Mouse (Mus musculus): Measurements from ENCODE around the gene Slc15a2. TPM values are rescaled to one million over a fixed set of nuclear protein-coding genes. Genes with fewer than 3 reads are reported as not detected.

The Slc15a2 gene
- total RNA-seq, 1 experiment from 2014 or later = 31.8 TPM

DNA sequence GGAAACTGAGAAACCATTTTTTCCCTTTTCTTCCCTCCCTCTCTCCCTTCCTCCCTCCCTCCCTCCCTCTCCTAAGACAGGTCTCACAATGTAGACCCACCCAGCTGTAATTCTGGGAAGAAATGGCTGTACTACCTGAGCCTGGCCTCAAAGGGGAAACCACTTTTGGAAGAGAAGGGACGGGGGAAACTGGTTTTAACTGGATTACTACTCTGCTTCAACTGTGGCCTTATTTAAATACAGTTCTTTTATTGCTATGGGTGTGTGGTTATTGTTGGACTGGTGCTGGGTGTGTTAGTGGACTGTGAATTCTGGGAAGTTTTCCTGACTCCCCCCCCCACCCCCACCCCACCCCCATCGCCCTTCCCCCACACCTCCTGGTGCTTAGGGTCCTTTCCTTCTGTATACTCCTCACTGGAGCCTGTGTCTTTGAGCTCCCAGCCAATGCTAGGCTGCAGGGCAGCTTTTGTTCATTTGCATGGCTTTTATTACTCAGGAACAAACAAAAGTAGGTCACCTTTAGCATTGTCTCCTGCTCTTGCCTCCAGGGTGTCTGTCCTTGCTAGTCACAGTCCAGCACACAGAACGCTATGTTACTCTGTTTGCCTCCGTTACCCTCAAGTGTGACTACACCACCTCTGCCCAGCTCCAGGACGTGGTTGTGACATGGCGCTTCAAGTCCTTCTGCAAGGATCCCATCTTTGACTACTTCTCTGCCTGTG is 76.9 kb downstream of the Slc15a2 start:
- no peak for ATAC-seq (replicated peaks; ENCODE audit: low read depth, poor library complexity, severe bottlenecking)

DNA sequence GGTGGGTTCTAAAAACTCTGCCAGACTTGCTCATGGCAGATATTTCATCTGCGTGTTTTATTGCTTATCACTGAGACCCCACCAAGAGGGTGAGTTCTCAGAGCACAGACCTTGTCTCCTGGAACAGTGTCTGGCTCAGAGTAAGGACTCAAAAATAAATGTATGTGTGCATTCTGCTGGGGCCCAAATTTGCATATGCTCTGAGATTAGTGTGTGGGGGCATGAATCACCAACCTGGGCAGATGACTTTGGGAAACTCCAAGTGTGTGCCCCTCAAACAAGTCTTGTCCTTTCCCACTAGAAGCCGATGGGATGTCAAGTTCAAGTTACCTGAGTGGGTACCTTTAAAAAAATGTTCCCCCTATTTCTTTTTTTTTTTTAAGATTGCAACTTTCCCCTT is 84.3 kb downstream of the Slc15a2 start:
- no peak for ATAC-seq (replicated peaks; ENCODE audit: low read depth, poor library complexity, severe bottlenecking)

Other genes with a start within 250 kb of the Slc15a2 start
- gene Casr, start 222.8 kb downstream of the Slc15a2 start, total RNA-seq (2017) = not detected in 2 replicates
- gene Cd86, start 118.9 kb downstream of the Slc15a2 start, total RNA-seq (2017) = 1.6 and 3.6 TPM in 2 replicates
- 0.44 TPM in 1 of 2 replicates, not detected in the other for gene Ildr1, start 91.0 kb downstream of the Slc15a2 start, total RNA-seq (2017)
- 32.1 and 47.8 TPM in 2 replicates for gene Iqcb1, start 43.4 kb upstream of the Slc15a2 start, total RNA-seq (2017)
- gene Eaf2, start 90.0 kb upstream of the Slc15a2 start, total RNA-seq (2017) = not detected in 2 replicates
- gene Golgb1, start 90.2 kb upstream of the Slc15a2 start, total RNA-seq (2017) = 44.5 and 58.3 TPM in 2 replicates
- gene Hcls1, start 150.0 kb upstream of the Slc15a2 start, total RNA-seq (2017) = 137 and 146 TPM in 2 replicates
- gene Fbxo40, start 205.5 kb upstream of the Slc15a2 start, total RNA-seq (2017) = 0.18 TPM in 1 of 2 replicates, not detected in the other
- gene Polq, start 226.8 kb upstream of the Slc15a2 start, total RNA-seq (2017) = 24.0 and 37.6 TPM in 2 replicates